Mouse (Mus musculus): ENCODE data around the gene Tcf7l2.

GRCm38 (mm10) chr19:55827613-55828259 lies 86.1 kb downstream of the Tcf7l2 start:
- TF ChIP-seq POLR2A (IDR thresholded peaks at IDR 0.05; ENCODE audit: control insufficient read depth, low read depth, low read length) (no peak), CTCF (IDR thresholded peaks at IDR 0.05; ENCODE audit: control insufficient read depth, insufficient read depth, insufficient replicate concordance, low read depth, low read length) (no peak)

Measured in testis, adult 2 months (tissue).